Mouse (Mus musculus) frontal cortex, postnatal 14 days (tissue): ENCODE results near the gene Tha1.
A peak's percentile ranks its signal among the peaks of the same experiment; 100 is the strongest.

ENCODE experiments used
- DNase-seq, 2 experiments: peaks; one replicate each; pipeline ENCODE4 v3.0.0; 2022; ENCODE audit warnings: low spot score in 2 of 2

The Tha1 gene

DNA sequence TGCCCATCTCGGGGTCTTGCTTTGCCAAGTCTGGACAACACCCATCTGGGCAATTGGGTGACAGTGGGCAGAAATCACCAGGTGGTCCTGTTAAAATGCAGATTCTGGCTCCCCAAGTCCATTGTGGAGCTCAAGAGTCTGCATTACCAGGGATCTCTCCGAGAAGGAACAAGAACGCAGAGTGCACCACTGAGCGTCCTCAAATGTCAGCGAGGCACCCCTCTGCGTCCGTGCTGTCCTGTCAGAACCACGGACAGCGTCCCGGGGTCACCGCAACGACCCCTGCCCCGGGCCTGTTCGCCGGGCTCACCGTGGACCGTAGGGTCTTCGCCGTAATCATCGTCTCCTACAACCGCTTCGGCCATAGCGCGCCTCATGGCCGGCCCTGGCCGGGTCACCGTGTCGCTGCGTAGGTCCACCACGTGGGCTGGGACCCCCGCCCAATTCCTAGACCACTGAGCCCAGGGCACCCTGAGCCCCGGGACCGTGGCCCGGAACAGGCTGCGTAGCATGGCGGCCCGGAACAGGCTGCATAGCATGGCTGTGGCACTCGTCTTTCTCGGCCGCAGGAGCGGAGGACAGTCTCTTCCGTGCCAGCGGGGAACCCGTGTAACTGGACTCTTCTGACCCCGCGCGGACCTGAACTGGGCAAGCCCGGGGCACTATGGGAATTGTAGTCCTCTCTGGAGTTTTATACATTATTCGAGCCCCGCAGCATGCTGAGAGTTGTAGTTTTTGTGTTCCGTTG is at the start of gene Tha1:
Tha1 (minus strand) TSS at position 621 of the 748 bp plus-strand sequence.
- peak in 1 of 2 experiments; percentile 64 for DNase-seq

DNA sequence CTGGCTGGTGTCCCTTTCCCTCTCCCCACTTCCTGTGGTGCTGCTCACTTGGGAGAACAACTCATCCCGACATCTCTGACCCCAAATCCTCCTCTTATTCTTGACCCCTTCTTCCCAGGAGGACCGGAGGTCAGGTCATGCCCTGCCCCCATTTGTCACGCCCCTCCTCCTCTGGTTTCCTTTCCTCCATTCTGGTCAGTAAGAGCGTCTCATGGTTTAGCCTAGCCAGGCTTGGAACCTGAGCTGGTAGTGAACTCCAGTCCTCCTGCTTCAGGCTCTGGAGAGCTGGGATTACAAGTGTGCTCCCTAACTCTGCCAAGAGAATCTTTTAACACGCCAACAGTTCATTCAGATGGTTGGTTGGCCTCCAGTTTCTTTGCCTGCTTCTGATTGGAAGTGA is 45.9 kb upstream of the Tha1 start:
- no peak for DNase-seq

DNA sequence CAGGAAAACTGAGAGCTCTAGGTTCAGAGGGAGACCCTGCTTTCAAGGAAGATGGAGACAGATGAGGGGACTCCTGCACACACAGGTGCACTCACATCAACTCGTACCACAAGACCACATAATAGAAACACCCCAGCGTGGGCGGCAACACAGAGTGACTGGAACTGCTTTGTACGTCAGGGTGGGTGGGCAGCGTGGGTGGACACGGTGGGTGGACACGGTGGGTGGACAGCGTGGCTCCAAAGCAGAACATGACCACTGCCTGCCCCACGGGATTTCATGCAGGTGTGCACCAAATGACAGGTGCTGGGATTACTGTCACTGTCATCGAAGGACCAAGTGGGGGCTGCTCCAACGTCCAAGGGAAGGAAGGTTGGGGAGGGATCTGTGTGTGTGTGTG is 45.3 kb upstream of the Tha1 start:
- DNase-seq, result no peak

DNA sequence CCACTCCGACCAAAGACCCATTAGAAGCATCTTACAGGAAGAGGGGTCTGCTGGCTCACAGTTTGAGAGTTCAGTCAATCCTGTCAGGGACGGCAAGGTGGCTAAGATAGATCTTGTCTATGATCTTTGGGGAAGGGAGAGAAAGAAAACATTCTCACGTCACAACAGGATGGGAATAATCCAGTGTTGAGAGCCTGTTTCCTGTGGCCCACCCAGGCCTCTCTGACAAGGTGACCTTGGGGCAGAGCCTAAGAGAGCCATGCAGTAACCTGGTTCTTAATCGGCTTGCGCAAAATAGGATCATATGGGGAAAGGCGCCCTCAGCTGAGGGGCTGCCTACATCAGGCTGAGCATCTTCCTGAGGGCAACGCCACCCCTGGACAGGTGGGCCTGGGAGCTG is 42.6 kb upstream of the Tha1 start:
- no peak for DNase-seq

DNA sequence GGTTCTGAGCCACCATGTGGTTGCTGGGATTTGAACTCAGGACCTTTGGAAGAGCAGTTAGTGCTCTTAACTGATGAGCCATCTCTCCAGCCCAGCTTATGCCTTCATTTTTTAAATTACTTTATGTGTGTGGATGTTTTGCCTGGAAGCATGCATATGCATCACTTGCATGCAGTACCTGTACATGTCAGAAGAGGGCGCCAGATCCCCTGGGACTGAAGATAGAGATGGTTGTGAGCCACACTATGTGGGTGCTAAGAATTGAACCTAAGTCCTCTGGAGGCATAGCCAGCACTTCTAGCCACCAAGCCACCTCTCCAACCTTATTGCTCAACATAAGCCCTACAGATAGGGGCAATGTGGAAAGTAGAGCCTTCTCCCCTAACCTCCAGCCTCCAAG is 42.1 kb upstream of the Tha1 start:
- DNase-seq, result no peak

DNA sequence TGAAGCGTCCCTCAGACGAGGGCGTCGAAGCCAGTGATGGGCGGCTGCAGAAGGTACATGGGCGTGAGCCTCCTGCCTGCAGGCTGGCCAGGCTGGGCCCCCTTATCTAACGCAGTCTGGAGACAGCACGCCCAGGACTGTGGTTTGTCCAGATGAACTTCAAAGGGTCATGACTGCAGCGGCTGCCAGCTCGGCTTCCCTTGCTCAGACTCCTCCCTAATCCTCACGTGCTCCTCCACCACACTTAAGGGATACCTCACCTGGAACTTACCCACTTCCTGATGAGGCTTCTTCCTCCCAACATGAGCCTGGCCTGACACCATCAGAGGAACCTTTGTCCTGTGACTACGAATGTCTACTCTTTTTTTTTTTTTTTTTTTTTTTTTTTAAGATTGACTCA is 41.2 kb upstream of the Tha1 start:
- DNase-seq, result no peak

DNA sequence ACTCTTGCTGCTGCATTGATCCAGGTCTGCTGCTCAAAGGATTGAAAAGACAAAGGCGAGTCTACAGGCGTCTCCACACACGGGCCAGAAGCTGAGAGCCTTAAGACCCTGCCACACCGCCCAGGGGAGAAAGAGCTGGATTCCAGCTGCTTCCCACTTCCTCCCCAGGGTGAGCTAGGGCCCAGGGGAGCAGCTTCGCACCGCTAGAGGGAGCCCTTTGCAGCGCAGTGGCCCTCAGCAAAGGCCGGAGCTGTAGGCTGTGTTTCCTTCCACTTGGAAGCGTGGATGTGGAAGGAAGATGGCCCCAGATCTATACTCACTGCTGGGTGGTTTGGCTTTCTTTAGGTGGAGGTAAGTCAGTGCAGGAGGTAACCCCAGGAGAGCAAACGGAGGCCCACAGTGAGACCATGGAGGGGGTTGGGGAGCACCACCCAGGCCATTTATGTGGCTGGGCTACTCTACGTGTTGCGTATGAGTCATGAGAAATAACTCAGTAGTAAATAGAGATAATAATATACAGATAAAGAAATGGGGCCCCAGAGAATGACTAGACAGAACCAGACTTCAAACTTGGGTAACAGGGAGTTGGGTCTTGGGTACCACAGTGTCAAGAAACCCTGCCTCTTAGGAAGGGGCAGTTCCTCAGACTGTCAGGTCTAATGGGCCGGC is 39.5 kb upstream of the Tha1 start:
- peak in 1 of 2 experiments; percentile 53 for DNase-seq

DNA sequence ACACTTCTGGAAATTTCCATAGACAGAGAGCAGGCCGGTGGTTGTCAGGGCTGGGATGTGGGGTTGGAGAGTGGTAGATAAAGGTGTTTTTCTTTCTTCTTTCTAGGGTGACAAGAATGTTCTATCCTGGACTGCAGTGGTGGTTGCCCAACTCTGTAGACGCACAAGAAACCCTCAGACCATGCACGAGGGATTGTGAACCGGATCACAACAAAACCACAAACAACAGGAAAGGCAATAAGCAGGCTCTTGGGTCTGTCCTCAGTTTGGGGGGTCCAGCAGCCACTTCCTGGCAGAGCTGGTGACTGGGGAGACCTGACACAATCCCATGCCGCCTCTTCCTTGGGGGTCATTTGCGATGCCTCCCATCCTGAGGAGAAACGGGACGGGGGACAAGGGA is 36.1 kb upstream of the Tha1 start:
- no peak for DNase-seq

DNA sequence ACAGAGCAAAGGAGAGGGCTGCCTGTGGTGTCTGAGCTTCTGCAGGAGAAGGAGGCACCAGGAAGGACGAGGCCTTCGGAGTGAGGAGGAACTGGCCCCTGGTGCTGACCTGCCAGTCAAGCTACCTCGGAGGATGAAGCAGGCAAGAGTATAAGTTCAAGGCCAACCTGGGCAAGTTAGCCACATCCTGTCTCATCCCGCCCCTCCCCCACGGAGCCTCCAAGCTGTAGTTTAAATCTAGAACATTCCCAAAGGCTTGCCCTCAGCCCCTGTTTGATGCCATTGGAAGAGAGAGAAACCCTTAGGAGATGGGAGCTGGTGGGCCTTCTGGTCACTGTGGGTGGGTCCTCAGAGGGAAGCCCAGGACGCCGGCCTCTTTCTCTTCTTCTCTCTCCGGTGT is 31.2 kb upstream of the Tha1 start:
- DNase-seq, result no peak

DNA sequence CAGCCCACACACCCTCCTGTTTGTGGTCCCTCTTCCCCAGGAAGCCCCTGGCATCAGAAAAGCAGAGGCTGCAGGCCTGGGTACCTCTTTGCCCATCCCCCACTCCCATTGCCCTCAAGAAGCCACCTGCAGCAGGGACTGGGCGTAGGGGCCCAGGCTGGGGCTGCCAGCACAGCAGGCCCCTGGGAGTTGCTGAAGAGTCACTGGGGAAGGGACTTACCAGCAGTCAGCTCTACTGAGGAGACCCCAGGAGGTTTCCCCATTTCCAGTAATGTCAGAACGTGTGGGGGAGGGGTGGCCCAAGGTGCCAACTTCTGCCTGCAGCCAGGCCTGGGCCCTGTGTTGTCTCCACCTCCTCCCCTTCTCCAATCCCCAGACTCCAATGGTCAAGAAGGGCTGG is 29.0 kb upstream of the Tha1 start:
- no peak for DNase-seq

DNA sequence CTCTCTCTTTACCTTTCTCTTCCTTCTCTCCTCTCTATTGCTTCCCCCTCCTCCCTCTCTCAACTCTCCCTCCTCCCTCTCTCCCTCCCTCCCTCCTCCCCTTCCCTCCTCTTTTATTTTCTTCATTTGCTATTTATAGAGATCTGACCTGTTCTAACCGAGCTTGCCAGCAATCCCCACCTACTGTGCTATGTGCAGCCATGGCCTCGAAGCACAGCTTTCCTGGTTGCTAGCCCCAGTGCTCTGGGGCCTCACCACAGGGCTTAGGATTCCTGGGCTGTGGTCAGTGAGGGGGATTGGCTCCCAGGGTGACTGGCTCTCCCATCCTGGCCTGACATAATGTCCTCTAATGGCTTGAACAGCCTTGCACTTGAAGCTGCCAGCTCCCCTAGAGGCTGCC is 23.3 kb upstream of the Tha1 start:
- no peak for DNase-seq

DNA sequence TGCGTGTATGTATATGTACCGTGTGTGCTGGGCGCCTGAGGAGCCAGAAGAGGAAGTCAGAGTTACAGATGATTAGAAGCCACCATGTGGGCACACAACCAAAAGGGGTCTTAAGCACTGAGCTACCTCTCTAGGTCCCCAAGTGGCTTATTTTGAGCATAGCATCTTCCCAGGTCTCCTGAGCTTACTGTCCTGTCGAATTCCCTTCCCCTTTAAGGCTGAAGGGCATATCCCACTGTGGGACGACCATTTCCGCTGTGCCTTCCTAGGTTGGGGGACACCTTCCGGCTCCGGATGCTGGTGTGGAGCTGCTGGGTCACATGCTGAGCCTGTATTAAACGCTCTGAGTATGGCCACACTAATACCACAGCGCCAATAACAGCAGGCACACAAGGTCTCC is 21.4 kb upstream of the Tha1 start:
- DNase-seq, result no peak

DNA sequence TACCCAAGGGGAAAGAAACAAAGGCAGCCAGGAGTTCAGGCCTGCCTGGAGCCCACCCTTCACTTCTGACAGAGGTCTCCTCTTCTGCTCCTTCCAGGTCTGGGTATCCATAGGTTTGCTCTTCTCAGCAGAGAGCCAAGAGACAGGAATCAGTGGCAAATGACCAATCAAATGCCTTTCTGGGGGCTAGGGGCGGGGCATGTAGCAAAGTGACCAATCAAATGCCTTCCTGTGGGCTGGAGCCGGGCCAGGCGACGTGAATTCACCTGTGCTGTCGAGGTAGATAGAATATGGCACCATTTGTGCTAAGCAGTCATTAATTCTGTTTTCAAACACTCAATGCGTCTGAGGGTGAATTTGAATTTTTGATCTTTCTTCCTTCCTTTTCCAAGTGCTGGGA is 18.9 kb upstream of the Tha1 start:
- no peak for DNase-seq

DNA sequence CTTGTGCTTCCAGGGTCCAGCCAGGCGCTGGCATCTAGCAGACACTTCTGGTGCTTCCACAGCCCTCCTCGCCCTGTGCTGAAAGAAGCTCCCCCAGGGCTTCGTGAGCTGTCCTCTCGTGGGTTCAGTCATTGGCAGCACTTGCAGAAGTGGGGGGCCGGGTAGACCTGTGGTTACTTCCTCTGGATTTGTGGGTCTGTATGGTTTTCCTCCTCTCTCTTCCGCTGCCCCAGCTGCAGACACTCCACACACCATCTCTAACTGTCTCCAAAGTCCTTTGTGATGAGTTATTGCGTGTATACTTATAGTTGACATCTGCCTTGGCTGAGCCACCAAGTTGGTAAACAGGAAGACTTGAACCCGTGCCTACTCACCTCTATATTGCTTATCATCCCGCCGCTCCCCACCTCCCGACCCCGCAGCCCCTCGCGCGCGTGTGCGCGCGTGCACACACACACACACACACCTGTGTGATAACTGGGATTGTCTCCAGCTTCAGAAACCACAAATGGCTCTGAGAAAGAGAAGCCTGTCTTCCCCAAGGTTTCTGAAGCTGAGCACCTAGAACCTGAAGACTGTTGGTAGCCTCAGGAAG is 18.4 kb upstream of the Tha1 start:
- no peak for DNase-seq

DNA sequence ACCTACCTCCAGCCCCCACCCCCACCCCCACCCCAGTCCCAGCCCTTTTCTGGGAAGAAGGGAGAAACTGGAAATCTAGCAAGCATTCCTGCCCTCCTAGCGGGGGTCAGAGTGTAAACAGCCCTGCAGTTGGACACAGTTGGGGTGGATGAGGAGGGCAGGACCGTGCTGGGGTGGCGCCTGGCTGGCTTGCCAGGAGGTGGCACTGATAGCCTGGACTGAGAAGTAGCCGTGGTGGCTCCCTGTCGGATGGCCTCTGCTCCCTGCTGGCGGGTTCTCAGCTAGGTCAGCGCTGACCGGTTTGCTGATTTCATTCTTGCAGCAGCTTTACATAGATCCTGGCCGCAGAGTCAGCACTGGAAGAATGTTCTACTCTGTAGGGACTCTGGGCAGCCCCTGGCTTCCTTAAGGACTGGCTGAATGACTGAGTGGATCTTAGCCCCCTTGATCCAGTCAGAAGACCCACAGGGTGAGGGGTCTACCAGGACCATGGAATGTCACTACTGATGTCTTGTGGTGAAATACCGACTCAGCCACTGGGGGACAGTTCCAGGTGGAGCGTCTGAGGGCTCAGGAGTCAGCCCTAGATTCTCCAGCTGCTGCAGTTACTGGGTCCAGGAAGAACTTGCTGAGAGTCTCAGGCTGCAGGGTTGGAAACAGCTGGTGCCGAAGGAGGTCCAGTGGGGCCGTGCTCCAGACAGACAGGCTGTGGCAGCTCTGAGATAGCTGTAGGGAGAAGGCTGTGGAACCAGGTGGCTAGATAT is 17.4 kb upstream of the Tha1 start:
- no peak for DNase-seq

DNA sequence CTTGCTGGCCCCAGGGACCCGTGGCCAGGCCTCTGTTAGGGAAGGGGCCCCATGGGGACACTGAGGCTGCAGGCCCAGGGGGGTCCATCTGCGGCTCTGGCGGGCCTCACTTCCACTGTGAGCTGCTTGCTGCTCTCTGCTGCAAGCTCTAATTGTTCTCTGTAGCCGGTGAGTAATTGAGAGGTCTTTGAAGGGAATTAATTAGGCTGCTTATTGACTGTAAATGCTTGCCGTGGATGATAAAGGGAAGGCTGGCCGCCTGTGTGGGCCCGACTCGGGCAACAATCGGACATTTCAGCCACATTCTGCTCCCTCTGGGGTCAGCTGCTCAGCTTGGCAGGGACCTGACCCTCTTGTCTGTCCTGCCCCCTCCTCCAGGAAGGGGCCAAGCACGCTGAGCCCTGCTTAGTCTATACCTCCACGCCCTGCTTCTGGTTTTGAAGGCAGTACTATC is 16.6 kb upstream of the Tha1 start:
- no peak for DNase-seq

DNA sequence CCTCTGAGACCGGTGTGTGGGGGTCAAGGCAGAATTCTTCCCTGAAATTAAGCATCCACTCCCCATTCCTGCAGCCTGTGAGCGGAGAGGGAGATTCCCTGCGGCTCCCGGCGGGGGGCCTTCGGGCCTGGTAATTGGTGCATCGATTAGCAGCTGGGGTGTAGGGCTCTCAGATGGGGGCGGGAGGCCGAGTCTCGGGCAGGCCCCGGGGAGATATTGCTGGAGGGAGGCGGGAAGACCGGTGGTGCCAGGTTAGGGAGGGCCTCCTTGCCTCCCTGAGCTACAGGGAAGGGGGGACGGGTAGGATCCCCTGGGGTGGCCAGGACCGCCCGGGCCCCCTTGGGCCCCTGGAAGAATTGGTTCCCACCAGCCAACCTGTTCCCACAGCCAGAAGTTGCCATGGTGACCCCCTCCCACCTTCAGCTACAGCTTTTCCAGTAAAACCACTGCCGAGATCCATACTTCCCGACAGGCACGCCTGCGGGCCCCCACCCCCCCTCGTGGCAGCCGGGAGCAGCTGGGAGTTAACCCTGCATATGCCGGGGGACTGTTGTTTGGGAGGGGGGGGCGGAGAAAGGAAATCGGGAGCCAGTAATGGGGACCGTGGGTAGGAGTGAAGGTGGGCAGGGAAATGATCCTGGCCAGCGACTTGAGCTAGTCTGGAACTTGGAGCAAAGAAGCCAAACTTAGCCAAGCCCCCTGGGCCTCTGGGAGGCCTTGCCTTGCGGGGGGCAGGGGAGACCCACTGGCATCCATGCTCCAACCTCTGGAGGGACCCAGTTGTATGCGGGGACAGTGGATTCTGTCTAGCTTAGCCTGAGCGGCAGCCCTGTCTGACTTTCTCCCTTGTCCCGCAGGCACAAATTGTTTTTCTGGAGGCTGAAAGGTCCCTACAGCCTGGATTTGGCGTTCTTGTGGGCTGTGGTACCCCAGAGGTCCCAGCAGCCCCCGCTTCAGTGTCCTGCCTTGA is 15.9 kb upstream of the Tha1 start:
- DNase-seq, result no peak

DNA sequence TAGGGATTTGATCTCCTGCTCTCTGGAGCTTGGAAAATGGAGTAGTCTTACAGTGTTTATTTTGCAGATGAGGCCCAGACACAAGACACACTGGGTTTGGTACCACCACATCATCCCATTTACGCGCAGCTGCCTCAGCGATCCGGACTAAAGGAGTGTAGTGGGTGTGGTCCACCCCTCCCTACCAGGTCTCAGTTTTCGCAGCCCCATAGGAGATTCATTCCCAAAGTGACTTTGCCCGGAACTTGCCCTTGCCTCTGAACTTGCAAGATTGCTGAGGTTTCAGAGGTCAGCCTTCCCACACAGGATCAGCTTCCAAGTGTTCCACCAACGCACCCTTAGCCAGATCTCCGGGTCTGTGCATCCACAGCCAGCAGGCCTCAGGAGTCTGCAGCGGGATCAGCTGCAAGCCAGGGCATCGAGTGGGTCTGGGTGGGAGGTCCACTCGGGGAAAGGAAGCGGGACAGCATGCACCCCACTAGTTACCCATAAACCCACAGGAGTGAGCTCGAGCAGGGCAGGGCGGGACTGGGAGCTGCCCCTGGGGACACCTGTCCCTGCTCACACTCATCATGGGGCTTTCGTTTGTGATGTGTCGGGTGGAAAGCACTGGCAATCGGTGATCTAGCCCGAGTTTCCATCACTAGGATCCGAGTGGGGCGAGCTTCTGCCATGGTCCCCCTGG is 15.0 kb upstream of the Tha1 start:
- no peak for DNase-seq

DNA sequence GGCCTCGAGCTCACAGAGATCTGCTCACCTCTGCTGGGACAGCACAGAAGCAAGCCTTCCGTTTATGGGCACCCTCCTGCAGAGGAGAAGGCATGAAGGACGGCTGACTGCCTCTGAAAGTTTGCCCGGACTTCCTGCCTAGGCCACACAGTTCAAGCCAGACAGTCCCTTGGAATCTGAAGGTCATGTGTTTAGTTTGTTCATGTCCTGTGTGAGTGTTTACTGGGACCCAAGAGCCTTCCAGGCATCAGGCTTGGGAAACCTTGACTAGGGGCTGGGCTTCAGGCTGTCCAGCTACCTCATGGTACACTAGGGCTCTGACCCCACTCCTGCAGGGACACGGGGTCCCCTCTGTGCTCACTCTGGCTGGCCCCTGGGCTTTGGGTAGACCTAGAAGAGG is 12.7 kb upstream of the Tha1 start:
- no peak for DNase-seq

DNA sequence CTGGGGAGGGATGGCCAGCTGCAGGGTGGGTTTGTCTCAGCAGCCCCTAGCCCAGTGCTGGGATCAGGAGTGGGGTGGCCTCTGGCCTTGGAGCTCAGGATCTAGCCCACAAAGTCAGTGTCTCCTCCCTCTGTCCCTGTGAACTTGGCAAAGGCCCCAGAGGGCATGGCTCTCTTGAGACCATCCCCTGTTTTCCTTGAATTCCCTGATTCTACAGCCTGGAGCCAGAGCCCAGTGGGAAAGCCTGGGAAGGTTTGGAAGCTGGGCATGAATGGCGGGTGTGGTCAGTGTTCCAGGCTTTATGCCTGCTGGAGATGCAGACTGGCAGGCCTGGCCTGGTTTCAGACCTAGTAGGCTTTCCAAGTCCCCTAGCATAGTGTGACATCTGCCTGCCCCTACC is 8.9 kb upstream of the Tha1 start:
- no peak for DNase-seq

DNA sequence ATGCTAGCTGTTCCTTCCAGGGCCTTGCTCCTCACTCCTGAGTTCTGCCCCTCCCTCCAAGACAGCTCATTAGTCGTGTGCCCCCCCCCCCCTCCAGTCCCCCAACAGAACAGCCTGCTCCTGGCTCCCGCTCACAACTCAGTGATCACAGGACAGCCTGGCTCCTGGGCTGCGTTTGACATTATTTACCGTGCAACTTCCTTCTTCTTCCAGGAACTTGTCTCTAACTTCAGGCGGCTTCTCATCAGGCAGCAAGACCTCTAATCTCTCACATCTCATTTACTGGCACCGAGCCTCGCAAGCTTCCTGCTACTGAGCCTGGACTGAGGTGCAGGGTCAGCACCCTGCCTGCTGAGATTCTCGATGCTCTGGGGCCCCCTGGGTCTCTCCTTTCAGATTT is 8.5 kb upstream of the Tha1 start:
- no peak for DNase-seq
